Mouse (Mus musculus): ENCODE measurements around the gene Hells. TPM values are rescaled to one million over a fixed set of nuclear protein-coding genes. Genes with fewer than 3 reads are reported as not detected.

Hells gene
- total RNA-seq, 2 experiments from 2014 or later: 1.2 to 2.9 TPM

DNA sequence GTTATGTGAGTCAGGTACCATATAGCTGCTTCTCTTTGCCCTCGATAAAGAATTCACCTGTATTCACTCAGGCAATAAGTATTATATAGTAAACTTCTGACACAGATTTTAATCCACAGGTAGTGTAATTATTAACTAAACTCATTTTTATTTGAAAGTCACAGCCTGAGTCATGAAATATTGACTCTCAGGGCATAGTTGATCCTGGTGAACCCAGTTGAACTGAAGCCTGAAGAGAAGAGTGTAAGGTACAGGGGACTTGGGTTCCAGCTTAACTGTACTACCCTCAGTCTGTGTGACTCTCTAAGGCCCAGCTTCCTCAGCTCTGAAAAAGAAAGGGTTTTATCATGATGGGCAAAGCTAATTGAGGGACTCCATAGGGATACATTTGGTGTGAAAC is 74.4 kb downstream of the Hells start:
- no peak for DNase-seq
- intact Hi-C loops (cut with DNase I; ENCODE audit: low total_unique reads): no loop called here

DNA sequence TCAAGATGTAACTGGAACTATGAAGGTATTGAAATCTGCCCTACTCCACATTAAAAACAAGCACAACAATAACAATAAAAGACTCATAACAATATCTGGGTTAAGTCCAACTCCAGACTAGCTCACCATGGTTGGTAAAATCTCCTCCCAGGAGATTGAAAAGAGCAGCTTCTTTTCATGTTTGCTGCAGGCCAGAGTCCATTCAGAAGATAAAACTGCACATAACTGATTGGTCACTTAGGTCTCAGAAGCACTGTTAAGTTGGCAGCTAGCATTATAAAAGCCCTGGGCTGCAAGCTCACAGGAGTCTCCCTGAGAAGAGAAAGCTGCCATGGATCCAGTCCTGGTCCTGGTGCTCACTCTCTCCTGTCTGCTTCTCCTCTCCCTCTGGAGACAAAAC is 76.0 kb downstream of the Hells start, which contains the start of gene Cyp2c55:
Gene Cyp2c55, plus strand, starts transcription at position 305 of the 400 bp plus-strand sequence.
- DNase-seq: no peak
- intact Hi-C loops (cut with DNase I; ENCODE audit: low total_unique reads): no loop called here

Small RNA genes within 50 kb of the gene (microRNA-seq; reads per million reads assigned to microRNA genes)
- 0 reads per million in 2 experiments for gene Gm23800

Other genes starting within 250 kb of the Hells start
- gene Noc3l, start 111.7 kb upstream of the Hells start, total RNA-seq (2021): 1 to 10 TPM; 5.3 to 7.7 TPM
- gene Tbc1d12, start 94.3 kb upstream of the Hells start, total RNA-seq (2021): 1 to 10 TPM; 3.1 to 3.7 TPM
- gene Cyp2c55, start 76.1 kb downstream of the Hells start, total RNA-seq (2021): not detected
- gene Cyp2c65, start 130.1 kb downstream of the Hells start, total RNA-seq (2021): not detected
- gene Cyp2c66, start 183.0 kb downstream of the Hells start, total RNA-seq (2021): not detected

Data from gastrocnemius, postnatal 14 days (tissue).